Mouse (Mus musculus) c-Kit-positive CD71-positive TER-119-positive erythroid progenitor cells, embryonic 14.5 days (primary cell): Measurements from ENCODE around the gene Slamf6.
"Not testable (repeated sequence)": the region's sequence is repeated elsewhere in the genome, so short reads cannot be mapped to it uniquely, and the experiment has no call there.

Experiments
- DNase-seq: peaks from one replicate; pipeline ENCODE4 v3.0.0-alpha.2; 2013; ENCODE audit warnings: low spot score

The Slamf6 gene

DNA sequence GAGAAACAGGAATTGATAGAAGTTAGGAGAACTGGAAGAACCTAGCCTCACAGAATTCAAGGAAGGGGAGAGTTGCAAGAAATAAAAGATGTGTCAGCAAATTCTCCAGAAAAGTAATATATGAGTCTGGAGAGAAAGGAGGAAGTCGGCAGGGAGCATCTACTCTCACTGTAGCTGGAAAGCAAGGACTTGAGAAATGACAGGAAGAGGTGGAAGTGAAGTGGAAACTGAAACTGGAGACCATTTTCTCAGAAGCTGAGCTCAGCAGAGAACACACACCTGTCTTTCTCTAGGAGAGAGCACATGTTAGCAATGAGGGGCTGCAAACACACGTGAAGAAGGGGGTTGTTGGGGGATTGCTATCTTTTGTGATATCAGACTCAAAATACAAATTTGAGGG is 40.1 kb downstream of the Slamf6 start:
- no peak for DNase-seq

- no peak for DNase-seq
These were observed 43.4 kb downstream of the Slamf6 start for GRCm38 (mm10) chr1:171960726-171961125.

DNA sequence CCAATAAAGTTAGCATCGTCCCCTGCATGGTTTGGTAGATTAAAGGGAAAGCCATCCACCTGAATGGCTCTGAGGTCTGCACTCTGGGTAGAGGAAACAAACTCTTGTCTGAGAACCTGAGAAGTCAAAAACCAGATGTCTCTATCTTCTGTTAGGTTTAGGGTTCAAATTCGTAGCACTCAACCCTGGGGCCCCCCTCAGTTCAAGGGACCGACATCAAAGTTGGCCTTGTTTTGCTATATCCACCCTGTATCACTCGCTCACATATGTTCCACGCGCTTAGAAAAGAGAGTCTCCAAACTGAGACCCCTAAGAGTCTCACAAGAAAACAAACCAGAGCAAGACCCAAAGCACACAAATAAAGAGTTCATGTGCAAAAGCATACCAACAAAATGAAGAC is 44.4 kb downstream of the Slamf6 start:
- no peak for DNase-seq

GRCm38 (mm10) chr1:171963613-171964012 is 46.3 kb downstream of the Slamf6 start:
- no peak for DNase-seq

- no peak for DNase-seq
These were observed 48.9 kb downstream of the Slamf6 start for GRCm38 (mm10) chr1:171966054-171966790.

DNA sequence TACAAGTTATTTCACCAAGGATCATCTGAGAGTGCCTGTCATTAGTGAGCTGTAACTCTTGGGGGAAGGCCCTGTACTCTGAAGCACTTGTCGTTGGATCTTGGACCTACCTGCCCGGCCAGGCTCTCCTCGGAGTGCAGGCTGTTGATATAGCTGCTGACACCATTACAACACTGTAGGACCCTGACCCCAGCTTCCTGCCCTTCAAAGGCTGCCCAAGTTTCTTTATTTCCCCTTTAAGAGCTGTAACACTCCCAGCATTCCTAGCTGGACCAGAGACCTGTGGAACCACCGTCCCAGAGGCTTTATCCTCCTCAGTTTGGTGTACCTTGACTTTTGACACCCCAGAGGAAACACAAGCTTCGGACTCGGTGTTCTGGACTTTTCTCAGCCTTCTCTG is 51.9 kb downstream of the Slamf6 start:
- DNase-seq: no peak

GRCm38 (mm10) chr1:171970854-171971586 is 53.7 kb downstream of the Slamf6 start:
- DNase-seq: no peak

- DNase-seq: not testable (repeated sequence)
These were observed 57.0 kb downstream of the Slamf6 start for GRCm38 (mm10) chr1:171974361-171974760.

DNA sequence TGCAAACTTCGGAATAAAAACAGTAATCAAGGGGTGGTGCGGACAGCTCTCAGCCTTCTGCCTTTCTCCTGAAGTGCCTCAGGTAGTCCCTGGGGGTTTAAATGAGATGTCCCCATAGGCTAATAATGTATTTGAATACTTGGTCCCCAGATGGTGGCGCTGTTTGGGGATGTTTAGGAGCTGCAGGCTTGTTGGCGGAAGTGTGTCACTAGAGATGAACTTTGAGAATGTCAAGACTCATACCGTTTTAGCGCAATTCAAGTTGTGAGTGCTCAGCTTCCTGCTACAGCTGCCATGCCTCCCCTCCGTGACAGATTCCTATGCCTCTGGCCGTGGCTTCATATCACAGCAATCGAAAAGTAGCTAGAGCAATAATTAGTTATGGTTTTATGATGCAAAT is 58.1 kb downstream of the Slamf6 start:
- DNase-seq: no peak

- no peak for DNase-seq
These were observed 58.5 kb downstream of the Slamf6 start for GRCm38 (mm10) chr1:171975831-171976230.

- DNase-seq: no peak
These were observed 59.7 kb downstream of the Slamf6 start for GRCm38 (mm10) chr1:171976826-171977539.

DNA sequence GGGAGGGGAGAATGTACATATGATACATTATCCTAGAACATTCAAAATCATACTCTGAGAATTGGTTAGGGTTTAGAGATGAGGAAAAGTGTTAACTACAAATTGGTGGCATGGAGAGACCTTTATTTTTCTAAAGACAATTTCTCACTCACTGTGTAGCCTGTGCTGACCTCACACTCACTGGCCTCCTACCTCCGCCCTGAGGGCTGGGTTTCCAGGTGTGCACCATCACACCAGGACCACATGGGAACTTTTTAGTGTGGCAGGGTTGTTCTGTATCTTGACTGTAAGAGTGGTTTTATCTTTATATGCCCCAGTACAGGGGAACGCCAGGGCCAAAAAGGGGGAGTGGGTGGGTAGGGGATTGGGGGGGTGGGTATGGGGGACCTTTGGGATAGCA is 60.6 kb downstream of the Slamf6 start:
- no peak for DNase-seq

- no peak for DNase-seq
These were observed 62.8 kb downstream of the Slamf6 start for GRCm38 (mm10) chr1:171979969-171980730.

GRCm38 (mm10) chr1:171982170-171982569 is 64.9 kb downstream of the Slamf6 start:
- DNase-seq: no peak

GRCm38 (mm10) chr1:171982740-171983139 is 65.4 kb downstream of the Slamf6 start:
- no peak for DNase-seq

DNA sequence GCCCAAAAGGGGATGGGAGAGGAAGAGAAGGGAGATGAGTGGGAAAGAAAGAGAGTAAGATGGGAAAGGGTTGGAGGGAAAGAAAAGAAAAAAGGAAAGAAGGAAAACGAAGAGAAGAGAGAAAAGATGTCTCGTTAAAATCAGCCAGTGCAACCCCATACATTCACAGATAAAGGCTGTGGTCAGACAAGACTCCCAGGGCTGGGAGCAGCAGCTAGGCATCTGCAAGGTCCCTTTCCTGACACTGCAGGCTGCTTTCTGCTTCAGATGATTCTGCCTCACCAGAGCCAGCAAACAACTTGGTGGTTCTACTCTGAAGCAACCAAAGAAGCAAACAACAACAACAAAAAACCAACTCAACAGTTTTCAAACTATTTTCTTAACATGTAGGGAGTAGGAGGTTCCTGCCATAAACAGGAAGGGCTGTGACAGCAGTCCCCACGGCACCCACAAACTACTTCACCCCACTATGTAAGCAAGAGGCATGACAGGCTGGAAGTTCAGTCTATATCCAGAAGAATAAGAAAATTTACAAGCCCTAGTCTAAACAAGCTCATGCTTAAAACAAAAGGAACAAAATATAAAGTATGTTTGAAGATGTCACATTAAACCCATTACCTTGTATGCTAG is 66.2 kb downstream of the Slamf6 start:
- no peak for DNase-seq

- DNase-seq: no peak
These were observed 66.8 kb downstream of the Slamf6 start for GRCm38 (mm10) chr1:171984121-171984520.

GRCm38 (mm10) chr1:171991883-171992282 is 74.6 kb downstream of the Slamf6 start:
- DNase-seq: no peak

- no peak for DNase-seq
These were observed 75.7 kb downstream of the Slamf6 start for GRCm38 (mm10) chr1:171992901-171993530.

- DNase-seq: no peak
These were observed 77.2 kb downstream of the Slamf6 start for GRCm38 (mm10) chr1:171994501-171994900.
